Mouse (Mus musculus): ENCODE measurements around the gene Mrps23. TPM values are rescaled to one million over a fixed set of nuclear protein-coding genes. Genes with fewer than 3 reads are reported as not detected.

Mrps23 gene
- polyA plus RNA-seq, 1 experiment from 2014 or later = 74.1 TPM

DNA sequence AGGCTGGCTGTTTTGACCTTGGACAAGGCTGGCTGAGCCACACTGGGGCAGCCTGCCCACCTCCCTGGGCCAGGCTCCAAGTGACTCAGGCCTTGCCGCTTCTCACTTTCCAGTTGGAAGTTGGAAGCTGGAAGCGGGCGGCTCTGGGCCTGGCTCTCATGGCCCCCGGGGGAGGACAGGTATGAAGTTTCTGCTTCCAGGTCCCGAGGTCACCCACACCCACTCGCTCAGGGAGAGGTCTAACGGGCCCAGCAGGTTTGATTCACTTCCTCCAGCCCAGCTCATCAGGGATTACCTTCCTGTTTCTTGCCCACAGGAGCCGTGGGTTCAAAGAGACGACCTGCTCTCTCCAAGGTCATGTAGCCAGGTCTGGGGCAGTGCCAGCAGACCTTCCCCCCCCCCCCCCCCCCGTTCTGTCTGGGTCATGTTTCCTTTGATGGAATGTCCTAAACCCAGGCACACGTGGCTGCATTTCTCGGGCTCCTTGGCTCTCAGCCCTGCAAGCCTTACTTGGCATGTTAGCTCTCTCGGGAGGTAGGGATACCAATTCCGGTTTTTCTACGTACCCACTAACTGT, 39.3 kb upstream of the Mrps23 start:
- H3K4me1 ChIP-seq (replicated peaks) = peaks cover 84% of the 10 kb centered on the region
- H3K9me3 ChIP-seq = no peaks in the 10 kb centered on the region
- H3K27ac ChIP-seq = peak overlapping the region; percentile 77
- 48% methylated on average over 15 of the region's 15 CpGs for WGBS
- peaks cover 17% of the 10 kb centered on the region; the same call in 1 of the 2 replicates for H3K36me3 ChIP-seq
- DNase-seq (ENCODE audit: low spot score) = no peak
- peaks cover 19% of the 10 kb centered on the region for H3K27me3 ChIP-seq (ENCODE audit: insufficient read depth, poor library complexity, severe bottlenecking)
- H3K4me3 ChIP-seq = 0 out of 2 replicates have a peak overlapping the region, but pooled peaks have one; percentile 2

- WGBS = 75% methylated on average over 10 of the region's 10 CpGs
- peaks cover 84% of the 10 kb centered on the region for H3K4me1 ChIP-seq (replicated peaks)
- no peaks in the 10 kb centered on the region for H3K9me3 ChIP-seq
- peaks cover 28% of the 10 kb centered on the region for H3K27me3 ChIP-seq (ENCODE audit: insufficient read depth, poor library complexity, severe bottlenecking)
- no peak overlapping the region for H3K4me3 ChIP-seq
- peak overlapping the region; percentile 75 for H3K27ac ChIP-seq
- no peak for DNase-seq (ENCODE audit: low spot score)
- peaks cover 20% of the 10 kb centered on the region; the same call in 1 of the 2 replicates for H3K36me3 ChIP-seq
Observed at GRCm38 (mm10) chr11:88165683-88166364, 38.4 kb upstream of the Mrps23 start.

DNA sequence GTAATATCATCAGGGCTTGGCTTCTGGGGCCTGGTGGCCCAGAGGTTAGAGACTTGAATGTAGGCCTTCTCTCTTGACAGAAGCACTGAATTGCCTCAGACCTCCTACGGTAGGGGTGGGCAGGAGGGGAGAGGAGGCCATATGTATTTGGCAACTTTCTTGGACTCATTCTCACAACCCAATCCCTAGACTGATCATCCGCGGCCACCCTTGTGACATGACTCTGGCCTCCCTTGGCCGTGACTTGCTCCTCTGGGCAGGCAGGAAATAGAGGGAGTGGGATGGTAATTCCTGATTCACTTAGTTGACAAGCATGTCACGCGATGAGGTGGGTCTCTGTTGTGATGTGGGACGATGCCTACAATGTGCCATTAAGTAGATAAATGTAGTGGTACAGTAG, 37.7 kb upstream of the Mrps23 start:
- no peak for DNase-seq (ENCODE audit: low spot score)
- no peaks in the 10 kb centered on the region for H3K9me3 ChIP-seq
- H3K27me3 ChIP-seq (ENCODE audit: insufficient read depth, poor library complexity, severe bottlenecking) = peaks cover 34% of the 10 kb centered on the region
- peaks cover 84% of the 10 kb centered on the region for H3K4me1 ChIP-seq (replicated peaks)
- H3K27ac ChIP-seq = peak overlapping the region; percentile 75; the same call in 1 of the 2 replicates
- WGBS = 89% methylated on average over 7 of the region's 7 CpGs
- no peak overlapping the region for H3K4me3 ChIP-seq
- H3K36me3 ChIP-seq = peaks cover 20% of the 10 kb centered on the region; the same call in 1 of the 2 replicates

DNA sequence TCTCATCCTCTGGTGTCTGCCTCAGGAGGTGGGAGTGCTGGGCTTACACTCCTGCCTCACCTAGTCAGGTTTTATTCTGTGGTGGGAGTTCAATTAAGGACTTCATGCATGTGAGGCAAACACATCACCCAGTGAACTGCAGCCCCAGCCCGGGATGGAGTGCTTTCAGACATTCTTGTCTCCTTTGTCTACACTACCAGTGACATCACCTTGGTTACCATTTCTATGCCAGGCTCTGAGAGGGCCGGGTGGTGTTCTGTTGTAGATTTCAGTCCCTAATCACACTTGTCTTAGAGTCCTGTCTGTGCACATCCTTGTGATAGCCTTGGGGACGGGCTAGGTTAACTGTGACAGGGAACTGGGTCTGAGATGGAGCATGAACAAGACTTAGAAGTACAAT, 35.6 kb upstream of the Mrps23 start:
- DNase-seq (ENCODE audit: low spot score) = no peak
- 34% methylated on average over 3 of the region's 3 CpGs for WGBS
- Histone ChIP-seq H3K4me3 (no peak overlapping the region), H3K36me3 (peaks cover 19% of the 10 kb centered on the region; the same call in 1 of the 2 replicates), H3K4me1 (replicated peaks) (peaks cover 86% of the 10 kb centered on the region), H3K9me3 (no peaks in the 10 kb centered on the region), H3K27me3 (ENCODE audit: insufficient read depth, poor library complexity, severe bottlenecking) (peaks cover 40% of the 10 kb centered on the region), H3K27ac (peak overlapping the region; percentile 59)

GRCm38 (mm10) chr11:88169531-88170040, 34.6 kb upstream of the Mrps23 start:
- 15% methylated on average over 32 of the region's 32 CpGs for WGBS
- Histone ChIP-seq H3K27ac (peak overlapping the region; percentile 78), H3K36me3 (peaks cover 22% of the 10 kb centered on the region; the same call in 1 of the 2 replicates), H3K4me1 (replicated peaks) (peaks cover 86% of the 10 kb centered on the region), H3K9me3 (no peaks in the 10 kb centered on the region), H3K27me3 (ENCODE audit: insufficient read depth, poor library complexity, severe bottlenecking) (peaks cover 40% of the 10 kb centered on the region), H3K4me3 (peak overlapping the region; percentile 30)
- no peak for DNase-seq (ENCODE audit: low spot score)

GRCm38 (mm10) chr11:88170606-88171005, 33.6 kb upstream of the Mrps23 start:
- peaks cover 40% of the 10 kb centered on the region for H3K27me3 ChIP-seq (ENCODE audit: insufficient read depth, poor library complexity, severe bottlenecking)
- H3K36me3 ChIP-seq = peaks cover 22% of the 10 kb centered on the region; the same call in 1 of the 2 replicates
- 53% methylated on average over 3 of the region's 3 CpGs for WGBS
- peaks cover 76% of the 10 kb centered on the region for H3K4me1 ChIP-seq (replicated peaks)
- no peak overlapping the region for H3K27ac ChIP-seq
- no peak overlapping the region for H3K4me3 ChIP-seq
- H3K9me3 ChIP-seq = no peaks in the 10 kb centered on the region
- no peak for DNase-seq (ENCODE audit: low spot score)

DNA sequence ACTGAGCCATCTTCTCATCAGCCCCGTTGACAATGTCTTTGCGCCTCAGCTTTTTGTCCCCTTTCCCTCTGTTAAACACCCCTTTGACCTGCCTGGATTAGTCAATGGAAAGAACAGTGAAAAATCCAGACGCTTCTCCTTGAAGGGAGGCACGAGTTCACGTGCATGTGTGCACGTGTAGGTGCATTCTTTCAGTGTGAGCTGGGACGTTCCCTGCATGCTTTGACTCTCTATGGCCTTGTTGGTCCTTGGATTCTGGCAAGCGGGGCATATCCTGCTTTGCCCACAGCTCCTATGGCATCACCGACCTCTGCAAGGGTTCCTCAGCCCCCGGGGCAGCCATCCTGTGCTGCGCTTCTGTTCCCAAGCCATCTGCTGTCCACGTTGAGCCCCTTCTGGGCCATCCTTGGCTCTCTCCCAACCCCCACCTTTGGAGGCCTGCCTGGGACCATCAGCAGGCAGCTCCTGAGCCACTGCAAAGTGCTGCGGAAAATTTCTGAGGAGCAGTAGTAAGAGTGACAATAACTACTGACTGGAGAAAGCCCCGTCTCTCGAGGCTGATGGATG, 32.2 kb upstream of the Mrps23 start:
- Histone ChIP-seq H3K36me3 (peaks cover 25% of the 10 kb centered on the region), H3K9me3 (no peaks in the 10 kb centered on the region), H3K27ac (peak overlapping the region; percentile 81), H3K27me3 (ENCODE audit: insufficient read depth, poor library complexity, severe bottlenecking) (peaks cover 40% of the 10 kb centered on the region), H3K4me3 (no peak overlapping the region), H3K4me1 (replicated peaks) (peaks cover 68% of the 10 kb centered on the region)
- no peak for DNase-seq (ENCODE audit: low spot score)
- 75% methylated on average over 15 of the region's 15 CpGs for WGBS

DNA sequence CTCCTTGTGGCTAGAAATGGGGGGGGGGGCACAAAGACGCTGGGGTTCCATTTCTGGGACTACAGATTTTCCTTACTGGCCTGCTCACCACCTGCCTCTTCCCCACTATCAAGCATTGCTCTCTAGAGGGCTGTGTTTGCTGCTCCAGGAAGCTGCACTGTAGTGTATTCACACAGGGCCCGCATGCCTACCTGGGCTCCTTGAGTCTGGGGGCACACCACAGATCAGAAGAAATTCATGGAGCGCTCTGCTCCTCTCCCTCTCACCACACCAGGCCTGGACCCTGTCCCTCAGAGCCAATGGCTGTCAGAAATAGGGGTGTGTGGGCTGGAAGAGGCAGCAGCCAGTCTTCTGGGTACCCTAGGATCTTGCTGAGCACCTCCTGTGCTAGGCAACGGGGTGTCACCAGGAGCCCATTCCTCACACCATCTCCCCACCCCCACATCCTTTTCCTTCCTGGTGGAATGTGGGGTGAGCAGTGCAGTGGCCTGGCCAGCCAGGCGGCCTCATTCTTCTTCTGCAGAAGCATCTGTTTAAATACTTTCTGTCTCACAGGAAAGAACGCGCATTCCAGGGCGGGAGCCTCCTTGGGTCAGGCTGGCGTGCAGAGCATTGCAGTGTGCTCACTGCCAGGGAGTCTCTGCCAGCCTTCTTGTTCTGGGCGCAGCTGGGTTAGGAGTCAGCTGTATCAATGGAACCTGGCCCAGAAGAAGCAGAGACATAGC, 31.4 kb upstream of the Mrps23 start:
- H3K9me3 ChIP-seq = no peaks in the 10 kb centered on the region
- H3K27ac ChIP-seq = peak overlapping the region; percentile 81
- peaks cover 74% of the 10 kb centered on the region for H3K4me1 ChIP-seq (replicated peaks)
- DNase-seq (ENCODE audit: low spot score) = peak; percentile 59
- H3K4me3 ChIP-seq = peak overlapping the region; percentile 22; the same call in 1 of the 2 replicates
- peaks cover 33% of the 10 kb centered on the region for H3K36me3 ChIP-seq
- H3K27me3 ChIP-seq (ENCODE audit: insufficient read depth, poor library complexity, severe bottlenecking) = peaks cover 40% of the 10 kb centered on the region
- 22% methylated on average over 10 of the region's 10 CpGs for WGBS

DNA sequence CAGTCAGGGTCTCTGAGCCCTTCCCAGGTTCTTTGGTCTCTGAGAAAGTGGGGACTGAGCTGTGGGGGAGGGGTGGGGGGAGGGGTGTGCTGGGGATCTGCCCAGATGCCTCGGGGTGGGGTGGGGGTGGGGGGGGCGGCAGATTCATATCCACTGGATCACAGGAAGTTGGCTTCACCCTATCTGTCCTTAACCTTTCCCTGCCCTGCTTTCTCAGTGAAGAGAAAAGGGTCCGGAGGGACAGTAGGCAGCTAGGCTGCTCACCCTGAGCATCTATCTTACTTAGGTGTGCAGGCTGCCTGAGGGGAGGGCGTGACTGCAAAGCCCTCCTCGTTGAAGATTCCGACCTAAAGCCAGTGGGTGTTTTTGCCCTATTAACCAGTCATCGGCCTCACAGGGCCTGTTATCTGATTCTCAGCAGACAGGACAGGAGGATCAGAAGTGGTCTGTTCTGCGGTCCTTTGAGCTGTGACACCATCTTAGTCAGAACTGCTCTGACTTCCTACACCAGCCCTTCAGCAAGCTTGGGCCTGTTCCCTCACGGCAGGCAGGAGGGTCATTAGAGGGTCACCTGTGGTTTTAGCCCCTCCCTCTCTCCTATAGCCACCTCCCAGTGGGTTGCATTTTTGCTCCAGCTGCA, 30.7 kb upstream of the Mrps23 start:
- peak overlapping the region; percentile 22; the same call in 1 of the 2 replicates for H3K4me3 ChIP-seq
- H3K27me3 ChIP-seq (ENCODE audit: insufficient read depth, poor library complexity, severe bottlenecking) = peaks cover 34% of the 10 kb centered on the region
- no peak for DNase-seq (ENCODE audit: low spot score)
- H3K27ac ChIP-seq = peak overlapping the region; percentile 81
- peaks cover 74% of the 10 kb centered on the region for H3K4me1 ChIP-seq (replicated peaks)
- 22% methylated on average over 9 of the region's 9 CpGs for WGBS
- peaks cover 40% of the 10 kb centered on the region for H3K36me3 ChIP-seq
- no peaks in the 10 kb centered on the region for H3K9me3 ChIP-seq

DNA sequence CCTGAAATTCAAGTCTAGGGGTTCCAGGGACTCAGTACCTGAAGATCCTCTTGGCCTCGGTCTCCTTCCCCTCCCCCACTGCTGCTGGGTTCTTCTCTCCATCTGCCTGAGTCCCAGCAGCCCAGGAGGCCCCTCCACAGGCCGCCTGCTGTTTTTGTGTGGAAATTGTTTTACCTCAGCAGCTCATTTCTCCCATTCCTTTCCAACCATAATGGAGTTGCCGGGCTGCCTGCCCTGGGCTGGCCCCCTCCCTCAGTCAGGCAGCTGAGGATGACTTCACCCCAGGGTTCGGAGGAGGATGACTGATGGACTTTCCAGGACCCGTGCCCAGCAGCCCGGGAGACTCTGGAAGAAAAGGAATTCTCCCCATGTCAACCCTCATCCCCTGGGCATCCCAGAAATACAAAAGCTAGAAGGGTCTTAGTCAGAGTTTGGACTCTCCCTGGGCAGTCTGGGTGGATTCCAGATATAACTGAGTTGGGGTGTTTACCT, 23.7 kb upstream of the Mrps23 start:
- H3K9me3 ChIP-seq = no peaks in the 10 kb centered on the region
- H3K36me3 ChIP-seq = peaks cover 56% of the 10 kb centered on the region
- peaks cover 4% of the 10 kb centered on the region; the same call in 1 of the 2 replicates for H3K27me3 ChIP-seq (ENCODE audit: insufficient read depth, poor library complexity, severe bottlenecking)
- peak overlapping the region; percentile 21 for H3K4me3 ChIP-seq
- H3K4me1 ChIP-seq (replicated peaks) = peaks cover 66% of the 10 kb centered on the region
- DNase-seq (ENCODE audit: low spot score) = no peak
- peak overlapping the region; percentile 85 for H3K27ac ChIP-seq
- WGBS = 16% methylated on average over 6 of the region's 6 CpGs

GRCm38 (mm10) chr11:88180959-88181619, 23.1 kb upstream of the Mrps23 start:
- Histone ChIP-seq H3K4me3 (peak overlapping the region; percentile 21; the same call in 1 of the 2 replicates), H3K4me1 (replicated peaks) (peaks cover 71% of the 10 kb centered on the region), H3K27me3 (ENCODE audit: insufficient read depth, poor library complexity, severe bottlenecking) (peaks cover 6% of the 10 kb centered on the region), H3K9me3 (no peaks in the 10 kb centered on the region), H3K36me3 (peaks cover 53% of the 10 kb centered on the region), H3K27ac (peak overlapping the region; percentile 85)
- DNase-seq (ENCODE audit: low spot score) = peak; percentile 62
- 12% methylated on average over 16 of the region's 16 CpGs for WGBS

All from hindbrain, embryonic 10.5 days (tissue).